Mouse (Mus musculus) retina, postnatal 1 day (tissue): ENCODE results near the gene Rora.
A peak's percentile ranks its signal among the peaks of the same experiment; 100 is the strongest.

Experiments
- DNase-seq: peaks from one replicate; pipeline ENCODE4 v3.0.0-alpha.2; 2012

Rora gene

DNA sequence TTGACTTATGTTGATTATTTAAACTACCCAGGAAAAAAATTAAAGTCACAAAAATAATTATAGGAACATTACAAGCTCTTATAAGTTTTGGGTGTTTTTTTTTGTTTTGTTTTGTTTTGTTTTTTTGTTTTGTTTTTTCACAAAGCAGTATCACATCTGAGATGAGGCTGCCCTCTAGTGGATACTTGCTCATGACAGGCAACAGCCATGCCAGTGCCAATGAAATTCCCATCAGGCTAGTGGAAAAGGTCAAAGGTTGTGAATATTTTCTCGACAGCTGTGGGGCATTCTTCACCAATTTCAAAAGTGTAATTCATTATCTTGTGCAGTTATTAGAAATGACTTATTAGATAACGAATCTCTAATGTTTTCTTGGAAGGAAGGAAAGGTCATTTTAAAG, 642.8 kb downstream of the Rora start:
- peak; percentile 86 for DNase-seq

DNA sequence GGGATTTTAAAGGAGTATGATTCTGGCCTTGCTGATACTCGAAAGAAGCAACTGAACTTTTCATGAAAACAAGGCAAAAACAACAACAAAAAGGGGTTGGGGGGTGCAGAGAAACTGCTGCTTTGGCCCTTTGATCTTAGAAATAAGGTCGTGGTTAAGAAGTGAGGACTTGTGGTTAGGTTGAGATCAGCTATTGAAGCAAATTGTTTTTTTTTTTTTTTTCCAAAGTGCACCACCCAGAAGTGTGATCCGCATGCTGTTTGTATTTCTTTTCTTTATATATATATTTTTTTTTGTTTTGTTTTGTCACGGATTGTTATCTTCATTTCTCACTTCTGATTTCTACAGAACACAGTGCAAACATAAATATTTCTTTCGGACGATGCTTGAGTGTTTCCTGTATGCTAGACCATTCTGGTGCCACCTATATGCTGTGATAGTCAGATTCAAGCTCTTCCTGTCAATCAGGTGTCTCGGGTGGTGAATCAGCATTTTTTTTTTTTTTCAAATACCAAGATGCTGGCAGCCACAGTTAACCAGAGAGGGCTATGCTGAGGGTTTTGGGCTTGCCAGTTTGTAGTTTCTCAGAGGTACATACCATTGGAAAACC, 644.3 kb downstream of the Rora start:
- DNase-seq: no peak

DNA sequence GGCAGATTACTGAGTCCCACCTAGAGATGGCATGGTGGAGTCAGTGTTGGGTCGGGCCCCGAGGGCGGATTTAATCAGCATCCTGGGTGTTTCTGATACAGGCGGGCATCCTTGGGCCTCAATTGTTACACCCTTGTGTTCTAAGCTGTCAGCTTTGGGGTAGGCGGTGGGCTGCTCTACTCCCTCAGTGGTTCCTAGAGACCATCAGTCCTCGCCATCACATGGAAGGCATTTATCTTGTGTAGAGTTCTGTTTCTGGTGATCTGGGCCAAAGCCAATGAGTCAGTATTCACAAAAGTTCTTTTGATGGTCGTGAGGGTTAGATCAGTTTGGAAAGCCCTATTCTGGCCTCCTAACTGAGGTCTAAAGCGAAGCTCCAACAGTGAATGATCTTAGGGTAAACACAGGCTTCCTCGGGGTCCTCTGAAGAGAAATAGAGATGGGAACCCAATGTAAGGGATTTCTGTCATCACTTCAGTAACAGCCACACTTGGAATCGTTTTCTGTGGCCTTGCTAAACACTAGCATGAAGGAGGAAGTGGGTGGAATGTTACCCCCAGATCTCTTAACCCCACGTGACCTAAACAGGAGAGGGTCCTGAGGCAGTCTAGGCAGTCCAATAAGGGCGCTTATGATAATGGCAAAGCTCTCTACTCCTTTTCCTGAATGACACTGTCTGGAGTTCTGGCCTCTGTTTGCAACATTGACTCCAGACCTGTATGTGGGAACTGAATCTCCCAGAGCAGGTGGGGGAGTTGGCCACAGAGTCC, 645.2 kb downstream of the Rora start:
- no peak for DNase-seq

DNA sequence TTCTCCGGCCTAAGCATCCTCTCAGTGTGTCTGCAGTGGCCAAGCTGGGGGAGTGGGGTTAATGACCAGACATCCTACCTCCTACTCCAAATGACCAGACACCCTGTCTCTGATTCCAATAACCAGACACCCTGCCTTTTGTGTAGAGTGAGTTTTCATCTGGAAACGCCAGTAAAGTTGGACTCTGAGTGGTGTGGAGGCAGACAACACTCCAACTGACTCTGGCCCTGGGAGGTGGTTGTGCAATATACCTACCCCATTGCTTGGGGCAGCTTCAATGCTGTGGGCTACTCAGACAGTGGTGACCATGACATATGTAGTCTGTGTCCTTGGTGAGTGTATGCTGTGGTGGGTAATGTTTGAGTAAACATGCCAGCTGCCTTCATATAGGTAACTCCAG, 645.9 kb downstream of the Rora start:
- DNase-seq: no peak

DNA sequence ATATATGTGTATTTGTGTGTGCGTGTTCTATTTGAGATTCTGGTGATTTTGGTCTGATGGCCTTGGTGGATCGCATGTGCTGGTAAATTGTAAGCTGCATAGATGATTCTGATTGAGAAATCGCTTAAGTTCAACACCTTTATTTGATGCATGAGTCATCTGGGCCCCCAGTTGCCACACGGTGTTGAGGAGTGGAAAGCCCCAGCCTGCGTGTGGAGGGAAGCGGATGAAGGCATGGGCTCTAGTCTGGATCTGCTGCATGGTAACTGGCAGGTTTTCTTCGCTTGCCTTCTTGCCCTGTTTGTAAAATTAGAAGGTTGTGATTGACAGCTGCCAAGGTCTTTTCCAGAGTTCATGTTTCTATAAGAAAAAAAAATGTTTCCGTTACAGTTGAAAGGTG, 646.7 kb downstream of the Rora start:
- DNase-seq: no peak

DNA sequence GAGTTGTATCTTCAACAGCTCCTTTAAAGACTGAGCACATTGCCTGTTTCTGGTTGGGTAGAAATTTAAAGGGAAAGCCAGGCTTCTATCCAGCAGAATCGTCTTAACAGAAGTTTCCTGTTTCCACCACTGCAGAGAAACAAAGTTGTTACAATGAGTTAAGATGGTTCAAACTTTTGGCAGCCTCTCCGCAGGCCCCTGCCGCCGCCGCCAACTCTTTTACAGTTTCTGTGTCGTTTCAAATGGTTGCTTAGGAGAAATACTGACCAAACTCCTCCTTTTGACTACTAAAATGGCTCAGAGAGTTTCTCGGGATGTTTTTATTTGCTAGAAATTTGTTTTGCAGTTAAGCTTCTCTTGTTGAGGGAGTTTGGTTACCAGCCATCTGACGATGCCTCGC, 647.9 kb downstream of the Rora start:
- no peak for DNase-seq

DNA sequence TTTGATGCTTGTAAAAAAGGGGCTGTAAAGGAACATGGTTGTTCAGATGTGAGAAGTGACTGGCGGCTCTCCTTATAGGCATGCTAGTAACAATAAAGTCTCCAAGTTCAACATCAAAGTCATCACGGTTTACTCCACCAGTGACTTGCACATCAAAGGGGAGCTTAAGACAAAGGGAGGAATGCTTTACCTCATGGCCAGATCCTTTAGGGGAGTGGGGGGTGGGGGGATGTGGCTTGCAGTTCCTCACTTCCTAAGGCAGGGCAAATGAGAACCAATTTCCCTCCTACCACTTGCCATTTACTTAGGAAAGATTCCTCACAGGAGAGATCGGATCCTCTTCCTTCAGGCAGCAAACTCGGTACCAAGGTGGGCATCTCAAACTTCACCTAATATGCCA, 648.4 kb downstream of the Rora start:
- DNase-seq: no peak

DNA sequence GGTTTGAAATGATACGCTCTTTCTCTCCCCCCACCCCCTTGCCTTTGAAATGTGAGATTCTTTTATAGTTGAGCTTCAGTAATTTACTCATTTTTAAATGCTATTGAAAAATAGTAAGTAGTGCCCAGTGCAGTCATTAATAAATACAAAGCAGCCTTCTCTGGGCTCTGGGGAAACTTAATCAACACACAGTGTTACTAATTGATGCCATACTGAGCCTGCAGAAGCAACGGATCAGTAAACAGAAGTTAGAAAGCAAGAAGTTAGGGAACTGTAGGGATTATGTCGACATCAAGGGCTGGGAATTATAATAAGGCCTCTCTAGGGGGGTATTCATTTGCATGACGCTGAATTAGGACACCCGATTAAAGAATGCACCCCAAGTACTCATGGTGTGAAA, 649.3 kb downstream of the Rora start:
- no peak for DNase-seq

DNA sequence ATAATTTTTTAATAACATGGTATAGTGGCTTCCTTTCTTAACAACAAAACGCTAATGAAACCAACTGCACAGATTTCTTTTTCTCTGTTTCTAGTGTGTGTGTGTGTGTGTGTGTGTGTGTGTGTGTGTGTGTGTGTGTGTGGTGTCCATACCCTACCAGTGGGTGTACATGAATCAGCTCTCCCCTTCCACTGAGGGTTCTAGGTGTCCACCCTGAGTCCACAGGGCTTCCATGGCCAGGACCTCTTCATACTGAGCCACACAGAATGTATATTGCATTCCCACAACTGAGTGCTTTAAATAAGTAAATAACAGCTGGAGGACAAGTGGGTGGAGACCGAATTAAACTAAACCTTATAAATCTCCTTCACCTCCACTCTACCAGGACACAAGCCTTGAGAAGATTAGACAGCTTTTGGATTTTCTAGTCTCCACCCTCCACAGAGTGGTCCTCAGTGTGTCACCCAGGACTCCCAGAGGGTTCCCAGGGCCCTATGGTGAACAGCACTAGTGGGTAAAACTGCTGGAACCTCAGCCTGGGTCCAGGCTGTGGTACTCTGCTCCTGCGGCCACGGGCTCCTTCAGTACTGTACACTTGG, 649.9 kb downstream of the Rora start:
- no peak for DNase-seq

DNA sequence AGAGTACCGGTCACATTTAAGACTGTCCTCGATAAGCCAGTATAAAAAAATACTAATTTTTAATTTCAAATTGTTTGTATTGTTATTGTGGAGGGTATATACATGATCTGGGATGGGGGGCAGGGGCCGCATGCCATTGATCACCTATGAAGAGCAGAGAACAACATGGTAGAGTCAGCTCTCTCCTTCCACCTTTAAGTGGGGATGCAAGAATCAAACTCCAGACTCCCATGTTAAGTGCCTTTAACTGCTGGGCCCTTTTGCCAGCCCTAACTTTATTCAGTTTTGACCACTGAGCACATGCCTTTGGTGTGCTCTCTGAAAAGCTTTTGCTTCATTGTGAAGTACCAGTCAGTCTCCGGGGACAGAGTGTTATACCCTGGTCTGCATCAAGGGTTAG, 650.4 kb downstream of the Rora start:
- no peak for DNase-seq

DNA sequence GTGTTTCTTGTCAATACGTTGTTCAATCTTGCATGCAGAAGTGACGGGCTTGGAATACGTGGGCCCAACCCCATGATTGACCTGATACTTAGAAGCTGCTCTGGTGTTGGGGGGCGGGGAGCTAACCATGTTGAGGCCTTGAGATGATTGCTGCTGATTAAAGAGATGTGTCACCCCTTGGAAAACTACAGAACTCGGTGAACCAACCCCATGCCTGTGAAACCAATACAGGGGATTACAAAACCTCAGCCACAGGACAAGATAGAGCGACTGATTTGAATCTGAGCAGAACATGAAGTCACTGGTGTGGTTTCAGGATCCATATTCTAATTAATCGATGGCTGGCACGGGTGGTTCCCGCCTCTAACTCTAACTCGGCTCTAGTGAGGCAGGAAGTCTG, 650.9 kb downstream of the Rora start:
- DNase-seq: no peak

DNA sequence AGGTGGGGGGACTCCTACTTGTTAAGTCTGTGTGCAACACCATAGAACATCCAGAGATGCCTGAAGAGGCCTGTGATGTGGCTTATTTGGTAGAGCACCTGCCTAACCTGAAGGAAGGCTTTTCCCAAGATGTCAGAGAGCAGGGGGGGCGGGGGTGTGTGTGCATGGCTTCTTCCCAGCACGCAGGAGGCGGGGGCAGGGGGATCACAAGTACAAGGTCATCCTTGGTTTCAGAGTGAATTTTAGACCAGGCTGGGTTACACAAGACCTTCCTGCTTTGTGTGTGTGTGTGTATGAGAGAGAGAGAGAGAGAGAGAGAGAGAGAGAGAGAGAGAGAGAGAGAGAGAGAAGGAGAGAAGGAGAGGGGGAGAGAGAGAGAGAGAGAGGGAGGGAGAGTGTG, 651.4 kb downstream of the Rora start:
- DNase-seq: no peak

DNA sequence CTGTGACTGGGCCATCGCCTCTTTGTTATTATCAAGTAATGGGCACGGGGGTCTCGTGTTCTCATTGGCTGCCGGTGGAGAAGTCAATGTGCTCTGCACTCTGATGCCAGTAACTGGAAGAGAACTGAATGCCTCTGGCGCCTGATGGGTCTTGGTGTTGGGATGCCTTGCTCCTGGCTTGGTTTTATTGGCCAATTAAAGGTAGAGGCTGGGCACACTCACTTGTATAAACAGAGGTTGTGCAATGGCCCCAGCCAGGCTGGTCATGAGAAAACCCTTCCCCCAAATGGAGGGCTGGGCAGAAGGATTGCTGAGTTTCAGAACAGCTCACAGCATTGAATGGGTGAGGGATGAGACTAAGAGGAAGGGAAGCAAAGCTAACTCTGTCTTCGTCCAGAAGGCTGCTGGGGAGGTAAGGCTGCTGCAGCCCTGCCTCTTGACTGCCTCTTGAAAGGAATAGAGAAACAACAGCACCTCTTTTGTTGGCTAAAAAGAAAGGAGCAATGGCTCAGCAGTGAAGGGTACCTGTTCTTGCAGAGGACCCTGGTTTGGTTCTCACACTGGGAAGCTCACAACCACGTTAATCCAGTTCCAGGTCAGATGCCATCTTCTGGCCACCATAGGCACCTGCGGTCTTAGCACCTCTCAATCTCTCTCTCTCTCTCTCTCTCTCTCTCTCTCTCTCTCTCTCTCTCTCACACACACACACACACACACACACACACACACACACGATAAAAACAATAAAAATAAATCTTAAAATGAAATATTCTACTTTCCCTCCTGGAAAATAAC, 653.3 kb downstream of the Rora start:
- DNase-seq: no peak

DNA sequence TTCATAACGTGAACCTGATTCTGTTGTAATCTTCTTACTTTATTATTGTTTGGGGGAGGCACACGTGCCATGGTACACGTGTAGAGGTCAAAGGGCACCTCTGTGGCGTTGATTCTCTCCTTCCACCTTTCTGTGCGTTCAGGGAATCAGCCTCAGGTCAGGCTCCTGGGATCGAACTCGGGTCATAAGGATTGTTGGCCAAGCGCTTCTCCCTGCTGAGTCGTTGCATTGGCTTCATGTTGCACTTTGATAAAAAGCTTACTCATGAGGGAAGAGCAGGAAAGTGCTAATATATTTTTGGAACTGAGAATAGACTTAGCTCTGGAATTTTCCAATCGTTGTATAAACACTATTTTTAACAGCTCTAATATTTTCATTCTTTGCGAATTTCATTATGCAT, 654.4 kb downstream of the Rora start:
- no peak for DNase-seq

DNA sequence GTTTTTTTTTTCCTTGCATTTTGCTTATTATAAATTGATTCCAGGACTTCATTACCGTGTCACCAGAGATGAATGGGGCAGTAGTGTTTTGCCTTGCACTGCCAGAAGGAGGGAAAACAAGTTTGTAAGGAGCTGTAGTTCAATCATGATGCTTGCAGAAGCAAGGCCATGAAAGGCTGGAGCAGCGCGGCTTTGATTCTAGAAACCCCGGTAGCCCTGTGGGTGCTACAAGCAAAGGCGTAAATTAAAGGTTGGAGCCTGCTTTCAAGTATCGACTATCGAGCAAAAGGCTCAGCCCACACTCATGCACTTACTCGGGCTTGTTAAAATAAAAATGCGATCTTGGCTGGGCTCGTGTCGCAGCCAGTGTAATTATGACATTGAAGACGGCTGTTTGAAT, 656.9 kb downstream of the Rora start:
- no peak for DNase-seq

DNA sequence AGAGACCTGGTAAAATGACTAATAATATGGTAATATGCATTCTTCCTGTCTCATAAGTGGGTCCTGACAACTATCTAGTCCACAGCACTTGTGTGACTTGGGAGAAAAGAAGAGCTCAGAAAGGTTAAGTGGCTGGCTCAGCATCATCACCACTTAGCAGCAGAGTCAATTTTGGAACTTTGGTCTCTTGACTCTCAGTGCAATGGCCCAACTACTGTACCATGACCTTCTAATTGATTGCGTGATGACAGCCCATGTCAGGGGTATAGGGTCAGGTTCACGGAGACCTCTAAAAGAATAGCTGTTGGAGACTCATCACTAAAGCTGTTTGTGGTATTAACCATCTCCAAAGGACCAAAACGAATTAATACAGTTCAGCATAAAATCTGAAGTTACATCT, 659.7 kb downstream of the Rora start:
- DNase-seq: no peak

DNA sequence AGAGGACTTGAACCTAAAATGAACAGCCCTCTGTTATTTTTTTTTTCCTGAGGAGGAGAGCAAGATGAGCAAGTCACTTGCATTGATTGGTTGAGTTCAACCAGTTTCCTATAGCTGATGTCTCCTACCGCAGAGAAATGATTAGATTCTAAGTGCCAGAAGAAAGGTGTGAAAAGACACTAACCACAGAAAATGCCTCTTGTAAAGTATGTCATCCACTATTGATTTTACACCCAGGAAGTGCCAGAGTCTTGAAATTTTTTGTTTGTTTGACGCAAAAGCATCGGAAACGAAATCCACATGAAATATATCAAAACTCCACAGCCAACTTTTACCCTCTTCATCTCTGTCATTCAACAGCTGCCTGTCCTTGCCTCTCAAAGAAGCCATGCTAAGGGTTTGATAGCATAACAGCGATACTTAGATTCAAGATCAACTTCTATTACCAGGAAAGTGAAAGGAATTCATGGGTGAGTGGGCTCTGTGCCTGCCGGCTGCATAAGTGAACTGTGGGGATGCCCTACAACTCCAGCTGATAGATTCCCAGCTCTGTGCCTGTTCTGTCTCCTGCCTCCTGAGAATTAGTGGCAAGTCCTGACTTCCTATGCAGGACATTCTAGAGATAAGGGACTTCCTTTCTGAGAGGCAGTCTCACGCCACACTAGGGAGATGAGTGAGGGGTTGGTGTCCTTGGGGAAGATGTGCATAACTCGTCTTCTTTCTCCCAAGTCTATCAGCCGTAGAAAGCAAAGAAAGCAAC, 661.0 kb downstream of the Rora start:
- DNase-seq: no peak

DNA sequence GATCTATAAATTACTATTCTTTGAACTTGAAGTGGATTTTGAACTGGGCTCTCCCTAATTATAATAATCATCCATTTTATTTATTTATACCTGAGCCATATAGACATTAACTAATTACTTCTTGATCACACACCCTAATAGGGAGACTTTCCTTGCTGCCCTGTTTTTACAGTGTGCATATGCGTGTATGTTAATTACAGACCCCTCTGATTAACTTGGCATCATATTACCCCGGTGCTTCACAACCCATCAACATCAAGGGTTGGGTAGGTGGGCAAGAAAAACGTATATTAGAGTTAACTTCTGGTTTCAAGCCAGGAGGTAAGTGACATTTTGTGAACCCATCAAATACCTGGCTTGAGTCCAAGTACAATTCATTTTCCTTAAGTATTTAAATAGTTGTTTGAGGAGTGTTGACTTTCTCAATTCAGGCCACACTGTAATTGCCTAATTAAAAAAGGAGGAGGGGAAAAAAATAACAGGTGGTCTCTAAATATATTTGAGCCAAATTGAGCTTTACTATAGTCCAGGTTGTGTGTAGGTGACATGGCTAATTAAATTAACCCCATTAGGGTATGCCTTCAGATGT, 664.0 kb downstream of the Rora start:
- DNase-seq: no peak

DNA sequence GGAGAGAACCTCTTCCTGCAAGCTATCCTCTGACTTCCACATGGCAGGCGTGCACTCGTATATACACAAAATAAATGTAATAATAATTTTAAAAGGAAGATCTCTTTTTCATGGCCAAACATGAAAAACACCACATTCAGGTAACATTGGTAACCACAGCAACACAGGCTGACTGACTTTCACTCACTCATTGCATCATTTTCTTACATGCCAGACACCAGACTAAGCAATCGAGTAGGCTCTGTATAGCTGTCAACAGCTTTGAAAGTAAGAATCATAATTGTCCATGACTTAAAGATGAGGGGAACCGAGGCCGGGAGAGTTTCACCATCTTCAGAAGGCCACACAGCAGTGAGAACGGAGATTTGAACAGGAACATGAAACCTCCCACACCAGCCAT, 665.8 kb downstream of the Rora start:
- no peak for DNase-seq

DNA sequence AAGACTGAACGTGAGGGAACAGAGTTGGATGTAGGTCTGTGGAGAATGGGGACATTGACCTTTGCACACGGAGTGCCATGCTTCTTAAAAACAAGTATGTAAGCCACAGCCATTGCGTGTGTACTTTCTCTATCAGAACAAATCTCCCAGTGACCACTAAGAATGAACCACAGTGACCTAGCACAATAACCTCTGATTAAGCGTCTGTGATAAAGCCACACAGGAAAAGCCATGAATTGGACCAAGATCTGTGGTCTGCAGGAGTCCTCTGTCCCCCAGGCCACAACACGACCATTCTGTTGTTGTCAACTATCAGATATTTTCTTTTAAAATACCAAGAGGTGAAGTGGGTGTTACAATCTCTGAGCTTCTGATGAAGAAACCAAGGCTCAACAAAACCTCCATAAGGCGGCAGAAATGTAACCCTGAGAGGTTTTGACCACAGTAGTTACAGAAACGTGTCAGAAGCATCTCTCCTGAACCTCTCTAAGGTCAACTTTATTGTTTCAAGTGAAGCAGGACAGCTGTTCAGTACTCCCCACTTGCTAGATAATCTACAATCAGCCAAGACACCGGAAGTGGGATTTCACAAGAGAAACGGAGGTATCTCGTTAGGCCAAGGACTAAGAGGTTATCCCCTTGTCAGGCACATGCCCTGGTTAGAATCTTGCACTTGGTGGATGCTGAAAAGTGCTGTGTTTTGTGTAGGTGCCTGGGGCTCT, 666.5 kb downstream of the Rora start:
- no peak for DNase-seq

DNA sequence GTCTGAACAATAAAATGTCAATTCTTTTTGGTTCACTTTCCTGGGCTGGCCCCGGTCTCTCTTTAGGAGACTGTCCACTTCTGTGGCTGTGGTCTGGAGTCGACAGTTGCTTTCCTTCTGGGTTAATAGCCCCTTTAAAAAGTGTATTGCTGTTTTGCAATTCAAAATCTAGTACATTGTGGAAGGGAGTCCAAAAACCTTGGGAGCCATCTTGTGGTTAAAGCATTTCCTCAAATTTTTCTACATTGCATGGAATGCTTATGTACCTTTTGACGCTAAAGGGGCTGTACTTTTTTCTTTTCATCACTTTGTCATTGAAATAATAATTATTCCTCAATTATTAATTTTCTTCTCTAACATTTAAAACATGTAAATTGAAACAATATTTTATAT, 667.0 kb downstream of the Rora start:
- no peak for DNase-seq

DNA sequence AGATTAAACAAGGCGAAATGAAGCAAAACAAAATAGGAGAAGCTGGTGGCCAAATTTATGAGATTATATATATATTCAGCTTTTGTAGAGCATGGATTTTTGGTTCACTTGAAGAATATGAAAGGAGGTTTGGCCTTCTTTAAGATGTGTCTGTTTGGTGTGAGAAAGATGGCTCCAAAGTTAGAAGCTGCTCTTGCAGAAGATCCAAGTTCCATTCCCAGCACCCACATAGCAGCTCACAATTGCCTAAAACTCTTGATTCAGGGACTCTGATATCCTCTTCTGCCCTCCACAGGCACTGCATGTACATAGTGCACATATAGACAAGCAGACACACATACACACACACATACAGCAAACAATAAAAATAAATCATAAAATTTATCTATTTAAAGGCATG, 668.4 kb downstream of the Rora start:
- DNase-seq: no peak
